Mouse (Mus musculus) C2C12 (cell line): ENCODE results near the gene Adap1.

Experiments used
- CTCF ChIP-seq: IDR thresholded peaks from one replicate; pipeline ENCODE4 v1.5.1; 2011; ENCODE audit not compliant: control insufficient read depth, insufficient read depth, insufficient read length
- MAX ChIP-seq: IDR thresholded peaks from one replicate; pipeline ENCODE4 v1.6.1; 2011; ENCODE audit warnings: mild to moderate bottlenecking, control low read depth
- USF1 ChIP-seq: IDR thresholded peaks from one replicate; pipeline ENCODE4 v1.6.1; 2011; ENCODE audit warnings: low read depth, mild to moderate bottlenecking, control low read depth, moderate library complexity

DNA sequence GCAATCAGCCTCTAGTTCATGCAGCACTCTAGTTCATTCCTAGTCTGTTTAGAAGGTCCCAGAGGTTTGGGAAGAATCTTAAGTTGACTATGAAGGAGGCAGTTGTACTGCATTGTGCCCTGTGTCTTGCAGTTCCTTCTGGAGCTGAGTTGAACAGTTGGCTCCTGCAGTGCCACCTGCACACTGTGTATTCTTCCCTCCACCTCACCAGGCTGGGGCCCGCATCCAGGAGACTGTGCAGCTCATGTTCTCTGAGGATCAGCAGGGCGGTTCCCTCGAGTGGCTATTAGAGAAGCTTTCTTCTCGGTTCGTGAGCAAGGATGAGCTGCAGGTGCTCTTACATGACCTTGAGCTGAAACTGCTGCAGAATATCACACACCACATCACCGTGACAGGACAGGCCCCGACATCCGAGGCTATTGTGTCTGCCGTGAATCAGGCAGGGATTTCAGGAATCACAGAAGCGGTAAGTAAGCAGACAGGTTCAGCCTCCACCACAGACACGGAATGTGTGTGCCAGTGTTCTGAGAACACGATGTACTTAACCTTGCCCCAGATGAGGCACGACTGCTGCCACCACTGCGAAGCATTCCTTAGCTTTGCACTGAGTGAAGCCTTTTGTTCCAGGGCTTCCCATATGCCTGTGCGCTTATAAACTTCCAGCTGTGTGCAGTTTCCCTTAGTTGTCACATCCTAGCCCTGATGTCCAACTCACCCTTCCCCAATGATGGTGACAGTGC lies 84.2 kb downstream of the Adap1 start:
- TF ChIP-seq CTCF (no peak), MAX (no peak), USF1 (no peak)
